Mouse (Mus musculus) liver, postnatal 0 days (tissue): ENCODE data around the gene Ccdc114.

Experiments
- CTCF ChIP-seq: sonication (generic); IDR thresholded peaks from 2 replicates; pipeline ENCODE4 v1.5.1; 2016; ENCODE audit warnings: antibody characterized with exemption, low read depth
- EP300 ChIP-seq: IDR thresholded peaks from 2 replicates; pipeline ENCODE4 v1.6.1; 2016; ENCODE audit warnings: antibody characterized with exemption, low read depth, mild to moderate bottlenecking

GRCm38 (mm10) chr7:45928626-45929295 is 4.9 kb downstream of the Ccdc114 start:
- no peak for TF ChIP-seq CTCF
- no peak for TF ChIP-seq EP300
